Mouse (Mus musculus) stomach, embryonic 15.5 days (tissue): ENCODE measurements at regions not wholly inside any gene's neighbourhood (a gene's known extent, or its start where the extent isn't known, plus 50 kb on each side); places are given as distances from the start of the nearest gene placed in this dataset.

ENCODE experiments used
- ATAC-seq: fragments of 200-750 bp; cut with Nextera tagmentation; 2 replicates; pipeline ENCODE4 v1.8.0; 2017; ENCODE audit warnings: low read depth, moderate number of reproducible peaks, moderate TSS enrichment; ENCODE audit not compliant: insufficient read depth, low FRiP score
- H3K27ac ChIP-seq: fragments of 300-500 bp; sonication (generic); 2 replicates; pipeline ENCODE4 v1.5.1; 2015; ENCODE audit warnings: mild to moderate bottlenecking, inconsistent platforms
- H3K27me3 ChIP-seq: fragments of 300-500 bp; sonication (generic); replicated peaks from 2 replicates; pipeline ENCODE4 v1.6.1; 2015; ENCODE audit warnings: inconsistent platforms
- H3K36me3 ChIP-seq: fragments of 300-500 bp; sonication (generic); 2 replicates; pipeline ENCODE4 v1.6.1; 2015; ENCODE audit warnings: inconsistent platforms
- H3K4me1 ChIP-seq: fragments of 300-500 bp; sonication (generic); 2 replicates; pipeline ENCODE4 v1.6.1; 2015; ENCODE audit warnings: inconsistent platforms
- H3K4me2 ChIP-seq: fragments of 300-500 bp; sonication (generic); 2 replicates; pipeline ENCODE4 v1.6.1; 2015; ENCODE audit warnings: mild to moderate bottlenecking, inconsistent platforms
- H3K4me3 ChIP-seq: fragments of 300-500 bp; sonication (generic); replicated peaks from 2 replicates; pipeline ENCODE4 v1.5.1; 2015; ENCODE audit warnings: inconsistent platforms
- H3K9ac ChIP-seq: fragments of 300-500 bp; sonication (generic); 2 replicates; pipeline ENCODE4 v1.6.1; 2015; ENCODE audit warnings: inconsistent platforms
- H3K9me3 ChIP-seq: fragments of 300-500 bp; sonication (generic); 2 replicates; pipeline ENCODE4 v1.6.1; 2016; ENCODE audit warnings: inconsistent platforms
- WGBS: fragments of 180-500 bp; shearing (Covaris S2); methylation state at CpG from one replicate; pipeline ENCODE4 v1.1.7; 2015; 5-methylcytosine and 5-hydroxymethylcytosine counted together

DNA sequence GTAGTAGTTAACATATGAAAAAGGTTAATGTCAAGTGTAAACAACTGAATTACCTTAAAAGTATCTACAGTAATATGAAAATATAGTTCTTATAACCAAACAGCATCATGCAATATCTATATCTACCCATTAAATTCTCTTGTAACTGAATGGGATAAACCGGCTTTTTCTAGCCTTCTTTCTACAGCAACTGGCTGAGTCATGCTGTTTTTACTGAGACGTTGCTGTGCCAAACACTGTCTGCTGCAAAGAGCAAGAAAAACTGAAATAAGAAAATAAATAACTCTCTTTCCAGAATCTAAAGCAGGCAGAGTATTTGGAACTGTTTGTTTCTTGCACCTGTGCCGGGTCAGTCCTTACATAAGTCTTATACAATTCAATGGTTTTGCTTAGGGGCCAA, 74.0 kb downstream of the Nxf2 start:
- H3K27me3 ChIP-seq = no peaks in the 10 kb centered on the region
- H3K4me1 ChIP-seq = no peaks in the 10 kb centered on the region
- ATAC-seq = no peak
- H3K36me3 ChIP-seq = no peaks in the 10 kb centered on the region
- H3K9me3 ChIP-seq = no peaks in the 10 kb centered on the region
- H3K4me3 ChIP-seq = no peak overlapping the region
- H3K27ac ChIP-seq = no peak overlapping the region
- H3K4me2 ChIP-seq = no peak overlapping the region
- 67% methylated on average over 3 of the region's 3 CpGs for WGBS
- no peak overlapping the region for H3K9ac ChIP-seq

DNA sequence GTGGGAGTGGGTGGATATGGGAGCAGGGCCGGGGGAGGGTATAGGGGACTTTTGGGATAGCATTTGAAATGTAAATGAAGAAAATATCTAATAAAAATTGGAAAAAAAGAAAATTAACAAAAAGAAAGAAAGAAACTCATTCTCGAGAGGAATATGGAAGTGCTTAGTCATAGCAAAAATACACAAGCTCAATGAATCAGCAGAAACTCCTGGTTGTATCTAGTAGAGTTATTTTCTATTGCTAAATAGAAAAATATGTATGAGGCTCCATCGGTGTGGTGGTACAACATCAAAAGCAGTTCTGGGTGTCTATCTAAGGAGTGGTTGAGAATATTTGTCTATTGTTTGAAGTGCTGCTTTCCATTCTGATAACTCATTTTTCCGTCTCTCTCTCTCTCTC, 74.9 kb downstream of the Nxf2 start:
- Histone ChIP-seq H3K36me3 (no peaks in the 10 kb centered on the region), H3K27ac (no peak overlapping the region), H3K27me3 (no peaks in the 10 kb centered on the region), H3K4me3 (no peak overlapping the region), H3K4me2 (no peak overlapping the region), H3K4me1 (no peaks in the 10 kb centered on the region), H3K9ac (no peak overlapping the region), H3K9me3 (no peaks in the 10 kb centered on the region)
- ATAC-seq = no peak
- 84% methylated on average over 4 of the region's 4 CpGs for WGBS

DNA sequence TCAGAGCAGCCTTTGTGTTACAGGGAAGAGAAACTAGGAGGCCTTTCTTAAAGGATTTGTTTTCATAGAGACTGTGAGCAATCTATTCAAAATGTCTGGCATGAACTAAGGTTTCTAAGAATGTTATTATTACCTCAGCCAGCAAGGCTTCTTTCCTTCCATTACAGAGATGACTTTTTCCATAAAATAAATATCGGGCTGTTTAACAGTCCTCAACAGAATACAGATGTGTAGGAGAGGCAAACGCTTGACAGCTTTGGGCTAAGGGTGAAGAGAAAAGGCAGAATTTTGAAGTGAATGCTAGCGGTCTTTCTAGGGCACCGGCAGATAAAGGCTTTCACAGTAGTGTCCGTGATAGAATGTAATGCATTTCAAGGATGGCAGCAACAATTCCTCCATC, 73.3 kb upstream of the Armcx2 start:
- no peaks in the 10 kb centered on the region for H3K4me1 ChIP-seq
- H3K9me3 ChIP-seq = no peaks in the 10 kb centered on the region
- H3K27ac ChIP-seq = peak overlapping the region; percentile 69
- no peak overlapping the region for H3K9ac ChIP-seq
- H3K4me2 ChIP-seq = peak overlapping the region; percentile 35; the same call in 1 of the 2 replicates
- ATAC-seq = no peak; the same call in 1 of the 2 replicates
- H3K4me3 ChIP-seq = no peak overlapping the region
- H3K36me3 ChIP-seq = no peaks in the 10 kb centered on the region
- 45% methylated on average over 5 of the region's 5 CpGs for WGBS
- H3K27me3 ChIP-seq = no peaks in the 10 kb centered on the region

DNA sequence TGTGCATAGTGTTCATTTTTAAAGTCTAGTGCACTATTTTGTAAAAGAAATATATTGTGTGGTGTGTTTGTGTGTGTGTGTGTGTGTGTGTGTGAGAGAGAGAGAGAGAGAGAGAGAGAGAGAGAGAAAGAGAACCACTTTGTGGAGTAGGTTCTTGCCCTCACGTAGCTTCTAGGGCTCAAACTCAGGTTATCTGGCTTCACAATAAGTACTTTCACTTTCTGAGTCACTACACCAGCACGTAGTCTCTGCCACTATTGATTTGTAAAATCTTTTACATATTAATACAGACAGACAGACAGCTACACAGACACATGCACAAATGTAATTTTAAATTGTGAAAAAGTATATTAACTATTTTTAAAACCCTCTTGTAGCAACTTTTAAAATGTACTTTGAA, 70.9 kb upstream of the Armcx2 start:
- Histone ChIP-seq H3K4me3 (no peak overlapping the region), H3K36me3 (no peaks in the 10 kb centered on the region), H3K4me2 (no peak overlapping the region), H3K9ac (no peak overlapping the region), H3K9me3 (no peaks in the 10 kb centered on the region), H3K4me1 (no peaks in the 10 kb centered on the region), H3K27me3 (no peaks in the 10 kb centered on the region), H3K27ac (no peak overlapping the region)
- WGBS = 48% methylated on average over 2 of the region's 2 CpGs
- ATAC-seq = no peak

DNA sequence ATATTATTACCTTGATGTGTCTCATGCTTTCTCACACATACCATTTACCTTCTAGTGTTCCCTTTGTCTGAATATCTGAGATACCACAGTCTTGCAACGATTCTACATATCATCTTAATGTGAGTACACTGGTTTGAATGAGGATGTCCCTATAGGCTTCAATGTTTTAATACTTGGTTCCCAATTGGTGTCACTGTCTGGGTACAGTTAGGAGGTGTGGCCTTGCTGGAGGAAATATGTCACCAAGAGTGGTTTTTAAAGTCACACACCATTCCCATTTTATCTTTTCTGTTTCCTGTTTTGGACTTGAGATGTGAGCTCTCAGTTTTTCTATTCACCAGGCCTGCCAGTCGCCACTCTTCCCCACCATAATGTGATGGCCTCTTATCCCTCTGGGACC, 69.8 kb upstream of the Armcx2 start:
- H3K36me3 ChIP-seq = no peaks in the 10 kb centered on the region
- H3K4me2 ChIP-seq = no peak overlapping the region
- H3K27me3 ChIP-seq = no peaks in the 10 kb centered on the region
- no peaks in the 10 kb centered on the region for H3K9me3 ChIP-seq
- no peak overlapping the region for H3K9ac ChIP-seq
- H3K4me1 ChIP-seq = no peaks in the 10 kb centered on the region
- H3K27ac ChIP-seq = no peak overlapping the region
- no peak overlapping the region for H3K4me3 ChIP-seq
- no peak for ATAC-seq
- 82% methylated on average over 2 of the region's 2 CpGs for WGBS

DNA sequence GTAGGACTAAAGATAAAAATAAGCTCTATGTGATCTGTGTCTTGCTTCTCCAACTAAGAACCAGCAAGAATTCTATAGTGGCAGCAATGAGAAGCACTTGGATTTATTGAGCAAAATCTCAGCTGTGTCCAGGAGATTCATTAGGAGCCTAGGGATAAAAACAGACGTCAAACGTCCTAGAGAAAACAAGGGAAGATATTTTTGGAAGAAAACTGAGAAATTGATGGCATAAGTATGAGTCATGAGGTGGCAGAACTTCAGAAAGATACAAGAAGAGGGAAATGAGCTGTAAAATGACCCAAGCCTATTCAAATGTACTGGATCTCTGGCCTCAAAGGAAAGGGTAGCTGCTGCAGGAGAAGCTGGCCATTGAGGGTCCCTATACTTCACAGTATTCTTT, 65.7 kb upstream of the Armcx2 start:
- H3K27ac ChIP-seq = no peak overlapping the region
- ATAC-seq = no peak
- 41% methylated on average over 2 of the region's 2 CpGs for WGBS

DNA sequence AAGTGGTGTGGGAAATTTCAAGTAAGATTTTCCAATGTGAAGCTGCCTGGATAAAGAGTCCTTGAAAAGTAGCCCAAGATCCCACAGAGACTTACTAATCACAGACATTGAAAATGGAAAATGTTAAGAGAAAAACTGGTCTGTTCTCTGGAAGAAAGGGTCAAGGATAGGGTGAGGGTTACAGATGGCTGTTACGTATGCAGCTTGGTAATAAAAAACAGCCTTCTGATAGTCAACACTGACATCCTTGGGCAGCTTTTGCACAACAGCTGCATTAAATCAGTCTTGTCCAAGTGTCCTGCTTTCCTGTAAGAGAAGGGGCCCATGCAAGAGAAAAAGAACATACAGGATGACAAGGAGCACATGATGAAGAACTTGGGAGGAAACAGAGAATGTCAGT, 64.6 kb upstream of the Armcx2 start:
- no peak for ATAC-seq
- Histone ChIP-seq H3K9ac (no peak overlapping the region), H3K27me3 (no peaks in the 10 kb centered on the region), H3K4me3 (no peak overlapping the region), H3K9me3 (no peaks in the 10 kb centered on the region), H3K27ac (no peak overlapping the region), H3K4me2 (no peak overlapping the region), H3K4me1 (no peaks in the 10 kb centered on the region), H3K36me3 (no peaks in the 10 kb centered on the region)
- 48% methylated on average over 1 of the region's 1 CpGs for WGBS

More for the DNA sequence above, 65.7 kb upstream of the Armcx2 start:
- H3K9ac ChIP-seq = no peak overlapping the region
- H3K9me3 ChIP-seq = no peaks in the 10 kb centered on the region
- no peak overlapping the region for H3K4me3 ChIP-seq
- H3K4me2 ChIP-seq = no peak overlapping the region
- H3K27me3 ChIP-seq = no peaks in the 10 kb centered on the region
- no peaks in the 10 kb centered on the region for H3K4me1 ChIP-seq
- no peaks in the 10 kb centered on the region for H3K36me3 ChIP-seq

DNA sequence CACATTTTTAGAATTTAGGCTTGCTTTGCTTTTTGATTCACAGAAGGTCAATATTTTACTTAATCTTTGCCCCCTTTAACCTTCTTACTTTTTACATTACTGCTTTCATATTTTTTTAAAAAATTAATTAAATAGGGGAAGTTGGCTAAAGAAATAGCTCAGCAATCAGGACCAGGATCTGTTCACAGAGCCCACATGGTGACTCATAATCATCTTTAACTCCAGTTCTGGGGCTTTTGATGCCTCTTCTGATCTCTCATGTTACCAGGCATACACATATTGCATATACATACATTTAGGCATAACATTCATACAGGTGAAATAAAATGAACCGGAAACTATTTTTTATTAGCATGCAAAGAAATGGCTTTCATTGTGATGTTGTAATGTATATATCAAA, 52.6 kb upstream of the Armcx2 start:
- H3K9ac ChIP-seq = no peak overlapping the region
- no peaks in the 10 kb centered on the region for H3K9me3 ChIP-seq
- no peaks in the 10 kb centered on the region for H3K4me1 ChIP-seq
- no peak overlapping the region for H3K4me3 ChIP-seq
- H3K36me3 ChIP-seq = no peaks in the 10 kb centered on the region
- no peak overlapping the region for H3K27ac ChIP-seq
- 86% methylated on average over 1 of the region's 1 CpGs for WGBS
- H3K27me3 ChIP-seq = no peaks in the 10 kb centered on the region
- H3K4me2 ChIP-seq = no peak overlapping the region
- ATAC-seq = no peak
